Mouse (Mus musculus) heart, embryonic 13.5 days (tissue): ENCODE results near the gene Mcpt9. TPM values are rescaled to one million over a fixed set of nuclear protein-coding genes. Genes with fewer than 3 reads are reported as not detected.
"Not testable (repeated sequence)": the region's sequence is repeated elsewhere in the genome, so short reads cannot be mapped to it uniquely, and the experiment has no call there.

Source experiments
- ATAC-seq: fragments of 200-750 bp; cut with Nextera tagmentation; 2 replicates; pipeline ENCODE4 v1.8.0; 2017; ENCODE audit warnings: moderate TSS enrichment; ENCODE audit not compliant: insufficient number of reproducible peaks, low FRiP score, low TSS enrichment; ENCODE audit errors: extremely low read depth
- H3K27ac ChIP-seq: fragments of 300-500 bp; sonication (generic); replicated peaks from 2 replicates; pipeline ENCODE4 v1.5.1; 2015; ENCODE audit warnings: moderate library complexity, mild to moderate bottlenecking, inconsistent platforms
- H3K27me3 ChIP-seq: fragments of 300-500 bp; sonication (generic); replicated peaks from 2 replicates; pipeline ENCODE4 v1.6.1; 2015; ENCODE audit warnings: mild to moderate bottlenecking, inconsistent platforms
- H3K36me3 ChIP-seq: fragments of 300-500 bp; sonication (generic); 2 replicates; pipeline ENCODE4 v1.6.1; 2015; ENCODE audit warnings: mild to moderate bottlenecking, inconsistent platforms
- H3K4me1 ChIP-seq: fragments of 300-500 bp; sonication (generic); 2 replicates; pipeline ENCODE4 v1.6.1; 2015; ENCODE audit warnings: inconsistent platforms
- H3K4me2 ChIP-seq: fragments of 300-500 bp; sonication (generic); 2 replicates; pipeline ENCODE4 v1.6.1; 2015; ENCODE audit warnings: inconsistent platforms, mild to moderate bottlenecking, moderate library complexity
- H3K4me3 ChIP-seq: fragments of 300-500 bp; sonication (generic); 2 replicates; pipeline ENCODE4 v1.5.1; 2015; ENCODE audit warnings: moderate library complexity, mild to moderate bottlenecking, inconsistent platforms
- H3K9ac ChIP-seq: fragments of 300-500 bp; sonication (generic); 2 replicates; pipeline ENCODE4 v1.6.1; 2015; ENCODE audit warnings: inconsistent platforms, mild to moderate bottlenecking, moderate library complexity
- H3K9me3 ChIP-seq: fragments of 300-500 bp; sonication (generic); 2 replicates; pipeline ENCODE4 v1.6.1; 2016; ENCODE audit warnings: inconsistent platforms
- WGBS: fragments of 180-500 bp; shearing (Covaris S2); methylation state at CpG from one replicate; pipeline ENCODE4 v1.1.7; 2015; ENCODE audit warnings: mixed read lengths; 5-methylcytosine and 5-hydroxymethylcytosine counted together
- polyA plus RNA-seq: library from polyadenylated mRNA; unstranded; fragments of >200 nt; fragmentation: Nextera tagmentation; extraction: Ambion mirVana; gene quantifications from 2 replicates; pipeline ENCODE4 v1.2.1, GENCODE M21; 2015

The Mcpt9 gene
- polyA plus RNA-seq = not detected in 2 replicates

- not testable (repeated sequence) for H3K4me3 ChIP-seq, H3K9ac ChIP-seq, H3K4me1 ChIP-seq, H3K4me2 ChIP-seq, ATAC-seq, H3K36me3 ChIP-seq, H3K27ac ChIP-seq, H3K9me3 ChIP-seq, H3K27me3 ChIP-seq
- WGBS = 57% methylated on average over 3 of the region's 3 CpGs
Measured at GRCm38 (mm10) chr14:56030395-56030794, at the start of gene Mcpt9. Gene Mcpt9, minus strand, starts transcription at chr14:56030495.

DNA sequence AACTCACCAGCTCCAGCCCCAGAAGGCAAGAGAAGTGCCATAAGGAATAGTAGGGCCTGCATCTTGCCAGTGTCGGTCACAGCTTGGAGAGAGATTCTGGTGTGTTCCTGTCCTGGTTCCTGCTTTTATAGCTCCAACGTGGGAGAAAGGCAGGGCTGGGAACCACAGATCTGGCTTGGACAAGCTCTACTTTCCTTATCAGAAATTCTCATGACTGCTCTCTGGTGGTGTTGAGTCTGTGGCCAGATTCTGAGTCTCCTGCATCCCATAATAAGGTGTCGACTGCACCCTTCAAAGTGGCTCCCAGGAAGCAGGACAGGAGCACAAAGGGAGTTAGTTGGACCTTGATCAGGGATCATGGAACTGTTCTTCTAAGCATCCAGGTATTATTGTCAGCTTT lies 31.9 kb upstream of the Mcpt9 start, which contains the start of gene Mcpt4:
Gene Mcpt4, minus strand, starts transcription at position 101 of the 400 bp plus-strand sequence.
- ATAC-seq, H3K27me3 ChIP-seq, H3K27ac ChIP-seq, H3K4me2 ChIP-seq, H3K36me3 ChIP-seq, H3K4me3 ChIP-seq, H3K9me3 ChIP-seq, H3K9ac ChIP-seq, H3K4me1 ChIP-seq: not testable (repeated sequence)
- 44% methylated on average over 3 of the region's 3 CpGs for WGBS

- ATAC-seq = no peak
- Histone ChIP-seq H3K4me2 (no peak overlapping the region), H3K4me1 (peaks cover 17% of the 10 kb centered on the region), H3K36me3 (no peaks in the 10 kb centered on the region), H3K27me3 (no peaks in the 10 kb centered on the region), H3K9ac (no peak overlapping the region), H3K27ac (no peak overlapping the region), H3K9me3 (no peaks in the 10 kb centered on the region), H3K4me3 (no peak overlapping the region)
- WGBS = 19% methylated on average over 4 of the region's 4 CpGs
Measured at GRCm38 (mm10) chr14:56057722-56058121, 27.4 kb upstream of the Mcpt9 start.

- Histone ChIP-seq H3K4me1 (peaks cover 17% of the 10 kb centered on the region), H3K9ac (no peak overlapping the region), H3K4me3 (no peak overlapping the region), H3K9me3 (no peaks in the 10 kb centered on the region), H3K27me3 (no peaks in the 10 kb centered on the region), H3K36me3 (no peaks in the 10 kb centered on the region), H3K4me2 (no peak overlapping the region), H3K27ac (peak overlapping the region; percentile 24)
- ATAC-seq = no peak
- 60% methylated on average over 3 of the region's 3 CpGs for WGBS
Measured at GRCm38 (mm10) chr14:56055408-56055807, 25.1 kb upstream of the Mcpt9 start.

DNA sequence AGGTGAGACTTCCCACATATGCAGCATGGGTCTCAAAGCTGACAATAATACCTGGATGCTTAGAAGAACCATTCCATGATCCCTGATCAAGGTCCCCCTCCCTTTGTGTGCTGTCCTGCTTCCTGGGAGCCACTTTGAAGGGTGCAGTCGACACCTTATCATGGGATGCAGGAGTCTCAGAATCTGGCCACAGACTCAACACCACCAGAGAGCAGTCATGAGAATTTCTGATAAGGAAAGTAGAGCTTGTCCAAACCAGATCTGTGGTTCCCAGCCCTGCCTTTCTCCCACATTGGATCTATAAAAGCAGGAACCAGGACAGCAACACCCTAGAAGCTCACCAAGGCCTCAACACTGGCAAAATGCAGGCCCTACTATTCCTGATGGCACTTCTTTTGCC lies 11.5 kb upstream of the Mcpt9 start, which contains the start of gene Mcpt2:
Gene Mcpt2, plus strand, starts transcription at position 250 of the 400 bp plus-strand sequence.
- H3K4me2 ChIP-seq, H3K9me3 ChIP-seq, H3K4me3 ChIP-seq, H3K27ac ChIP-seq, H3K27me3 ChIP-seq, H3K4me1 ChIP-seq, ATAC-seq, H3K9ac ChIP-seq, H3K36me3 ChIP-seq: not testable (repeated sequence)
- WGBS = 35% methylated on average over 1 of the region's 1 CpGs

GRCm38 (mm10) chr14:56034433-56034832 lies 4.1 kb upstream of the Mcpt9 start:
- ATAC-seq = no peak
- H3K36me3 ChIP-seq = no peaks in the 10 kb centered on the region
- H3K4me3 ChIP-seq = no peak overlapping the region
- H3K4me2 ChIP-seq = no peak overlapping the region
- H3K27me3 ChIP-seq = no peaks in the 10 kb centered on the region
- WGBS = 61% methylated on average over 2 of the region's 2 CpGs
- H3K4me1 ChIP-seq = peaks cover 3% of the 10 kb centered on the region; the same call in 1 of the 2 replicates
- H3K27ac ChIP-seq = no peak overlapping the region
- H3K9me3 ChIP-seq = no peaks in the 10 kb centered on the region
- H3K9ac ChIP-seq = no peak overlapping the region

GRCm38 (mm10) chr14:56021305-56021704 lies 9.0 kb downstream of the Mcpt9 start:
- H3K4me2 ChIP-seq, H3K27ac ChIP-seq, H3K4me3 ChIP-seq, H3K4me1 ChIP-seq, H3K9ac ChIP-seq, H3K27me3 ChIP-seq, H3K36me3 ChIP-seq, ATAC-seq, H3K9me3 ChIP-seq: not testable (repeated sequence)
- 54% methylated on average over 4 of the region's 4 CpGs for WGBS

DNA sequence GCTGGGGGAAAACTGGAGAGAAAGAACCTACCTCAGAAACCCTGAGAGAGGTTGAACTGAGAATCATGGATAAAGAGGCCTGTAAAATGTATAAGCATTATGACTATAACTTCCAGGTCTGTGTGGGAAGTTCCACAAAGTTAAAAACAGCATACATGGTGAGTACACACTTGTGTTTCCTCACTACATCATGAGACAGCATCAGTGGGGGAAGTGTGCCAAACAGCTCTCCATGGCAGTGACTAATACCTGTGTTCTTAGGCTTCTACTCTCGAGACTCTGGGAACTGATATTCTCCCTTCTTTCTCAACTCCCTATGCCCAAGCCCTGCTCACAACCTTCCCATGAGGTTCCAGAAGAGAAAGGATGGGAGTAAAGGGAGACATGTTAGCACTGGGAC lies 10.8 kb downstream of the Mcpt9 start:
- Histone ChIP-seq H3K27me3 (no peaks in the 10 kb centered on the region), H3K27ac (no peak overlapping the region), H3K4me2 (no peak overlapping the region), H3K4me1 (no peaks in the 10 kb centered on the region), H3K4me3 (no peak overlapping the region), H3K36me3 (no peaks in the 10 kb centered on the region), H3K9me3 (no peaks in the 10 kb centered on the region), H3K9ac (no peak overlapping the region)
- 32% methylated on average over 1 of the region's 1 CpGs for whole genome bisulfite sequencing
- no peak for ATAC-seq

DNA sequence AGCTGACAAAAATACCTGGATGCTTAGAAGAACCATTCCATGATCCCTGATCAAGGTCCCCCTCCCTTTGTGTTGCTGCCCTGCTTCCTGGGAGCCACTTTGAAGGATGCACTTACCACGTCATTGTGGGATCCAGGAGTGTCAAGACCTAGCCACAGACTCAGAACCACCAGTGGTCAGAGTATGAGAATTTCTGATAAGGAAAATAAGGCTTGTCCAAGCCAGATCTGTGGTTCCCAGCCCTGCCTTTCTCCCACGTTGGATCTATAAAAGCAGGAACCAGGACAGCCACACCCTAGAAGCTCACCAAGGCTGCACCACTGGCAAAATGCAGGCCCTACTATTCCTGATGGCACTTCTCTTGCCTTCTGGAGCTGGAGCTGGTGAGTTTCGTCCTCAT lies 12.6 kb downstream of the Mcpt9 start, which contains the start of gene Mcpt1:
Gene Mcpt1, plus strand, starts transcription at position 301 of the 400 bp plus-strand sequence.
- not testable (repeated sequence) for ATAC-seq, H3K9ac ChIP-seq, H3K36me3 ChIP-seq, H3K4me3 ChIP-seq, H3K9me3 ChIP-seq, H3K27ac ChIP-seq, H3K4me2 ChIP-seq, H3K27me3 ChIP-seq, H3K4me1 ChIP-seq
- WGBS = 71% methylated on average over 3 of the region's 3 CpGs

- Histone ChIP-seq H3K27me3 (no peaks in the 10 kb centered on the region), H3K4me1 (no peaks in the 10 kb centered on the region), H3K9ac (no peak overlapping the region), H3K36me3 (no peaks in the 10 kb centered on the region), H3K4me2 (no peak overlapping the region), H3K4me3 (no peak overlapping the region), H3K27ac (no peak overlapping the region), H3K9me3 (no peaks in the 10 kb centered on the region)
- 81% methylated on average over 2 of the region's 2 CpGs for WGBS
- ATAC-seq = no peak
Measured at GRCm38 (mm10) chr14:56013924-56014323, 16.4 kb downstream of the Mcpt9 start.

GRCm38 (mm10) chr14:56013147-56013546 lies 17.1 kb downstream of the Mcpt9 start:
- H3K27me3 ChIP-seq = no peaks in the 10 kb centered on the region
- H3K4me3 ChIP-seq = no peak overlapping the region
- ATAC-seq = no peak
- no peak overlapping the region for H3K4me2 ChIP-seq
- H3K27ac ChIP-seq = no peak overlapping the region
- H3K9ac ChIP-seq = no peak overlapping the region
- no peaks in the 10 kb centered on the region for H3K4me1 ChIP-seq
- H3K36me3 ChIP-seq = no peaks in the 10 kb centered on the region
- H3K9me3 ChIP-seq = no peaks in the 10 kb centered on the region
- 54% methylated on average over 3 of the region's 3 CpGs for WGBS

DNA sequence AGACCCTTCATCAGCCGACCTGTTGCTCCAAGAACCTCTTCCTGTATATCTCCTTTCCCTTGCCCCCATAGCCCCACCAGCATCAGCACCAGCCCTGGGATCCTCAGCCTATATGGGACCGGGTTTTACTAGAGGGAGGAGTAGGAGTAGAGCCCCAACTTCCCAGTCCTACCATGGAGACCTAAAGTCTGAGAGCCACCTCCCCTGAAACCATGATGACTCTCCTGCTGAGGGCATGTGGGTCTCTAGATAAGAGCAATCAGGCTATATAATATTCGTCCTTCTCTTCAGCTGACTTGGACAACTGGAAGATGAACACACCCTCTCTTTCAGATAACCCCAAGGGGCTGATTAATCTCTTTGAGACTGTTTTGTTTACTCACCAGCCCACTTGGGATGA lies 42.8 kb downstream of the Mcpt9 start:
- ATAC-seq, H3K4me3 ChIP-seq, H3K9ac ChIP-seq, H3K4me1 ChIP-seq, H3K36me3 ChIP-seq, H3K9me3 ChIP-seq, H3K4me2 ChIP-seq, H3K27ac ChIP-seq, H3K27me3 ChIP-seq: not testable (repeated sequence)
- WGBS = 76% methylated on average over 2 of the region's 3 CpGs
